Mouse (Mus musculus) natural killer cell, adult 2 months (primary cell): Measurements from ENCODE around the gene Ccdc125.

ENCODE experiments used
- DNase-seq, 2 experiments: peaks; one replicate each; pipeline ENCODE4 v3.0.0; 2022; ENCODE audit warnings: low spot score in 2 of 2

Gene Ccdc125

GRCm38 (mm10) chr13:100669291-100670022 is at the start of gene Ccdc125:
Gene Ccdc125, plus strand, starts transcription at chr13:100669717.
- peak in 1 of 2 experiments; percentile 5 for DNase-seq

GRCm38 (mm10) chr13:100622241-100622640 is 47.3 kb upstream of the Ccdc125 start:
- no peak for DNase-seq

- DNase-seq, result no peak
Observed at GRCm38 (mm10) chr13:100634106-100634691, 35.3 kb upstream of the Ccdc125 start.

- peak in 1 of 2 experiments; percentile 33 for DNase-seq
Observed at GRCm38 (mm10) chr13:100642471-100643209, 26.9 kb upstream of the Ccdc125 start.

- no peak for DNase-seq
Observed at GRCm38 (mm10) chr13:100648223-100648622, 21.3 kb upstream of the Ccdc125 start.

- DNase-seq, result peak; percentile 89 to 95
Observed at GRCm38 (mm10) chr13:100650550-100651438, 18.7 kb upstream of the Ccdc125 start, which contains the start of the genes Ak6 and Rad17. Gene Ak6, plus strand, starts transcription at chr13:100650979. Gene Rad17, minus strand, starts transcription at chr13:100651051.

- no peak for DNase-seq
Observed at GRCm38 (mm10) chr13:100651439-100652186, 17.9 kb upstream of the Ccdc125 start, which contains the start of gene Taf9. Gene Taf9, plus strand, starts transcription at chr13:100651579.

- no peak for DNase-seq
Observed at GRCm38 (mm10) chr13:100658091-100658490, 11.4 kb upstream of the Ccdc125 start.

- peak; percentile 23 to 59 for DNase-seq
Observed at GRCm38 (mm10) chr13:100659864-100660456, 9.6 kb upstream of the Ccdc125 start.

- DNase-seq, result no peak
Observed at GRCm38 (mm10) chr13:100670181-100670741, 744 bp downstream of the Ccdc125 start.

- no peak for DNase-seq
Observed at GRCm38 (mm10) chr13:100675936-100676635, 6.6 kb downstream of the Ccdc125 start.

GRCm38 (mm10) chr13:100681615-100682014 is 12.1 kb downstream of the Ccdc125 start:
- no peak for DNase-seq

- no peak for DNase-seq
Observed at GRCm38 (mm10) chr13:100682837-100683236, 13.3 kb downstream of the Ccdc125 start.

GRCm38 (mm10) chr13:100684355-100684754 is 14.8 kb downstream of the Ccdc125 start:
- DNase-seq, result no peak

- no peak for DNase-seq
Observed at GRCm38 (mm10) chr13:100687513-100687912, 18.0 kb downstream of the Ccdc125 start.

- DNase-seq, result no peak
Observed at GRCm38 (mm10) chr13:100697541-100697940, 28.0 kb downstream of the Ccdc125 start.

- DNase-seq, result no peak
Observed at GRCm38 (mm10) chr13:100698866-100699265, 29.3 kb downstream of the Ccdc125 start.

GRCm38 (mm10) chr13:100703468-100703867 is 34.0 kb downstream of the Ccdc125 start:
- no peak for DNase-seq

GRCm38 (mm10) chr13:100706206-100706605 is 36.7 kb downstream of the Ccdc125 start:
- no peak for DNase-seq
